Mouse (Mus musculus): ENCODE measurements at regions not wholly inside any gene's neighbourhood (a gene's known extent, or its start where the extent isn't known, plus 50 kb on each side); places are given as distances from the start of the nearest gene placed in this dataset.

DNA sequence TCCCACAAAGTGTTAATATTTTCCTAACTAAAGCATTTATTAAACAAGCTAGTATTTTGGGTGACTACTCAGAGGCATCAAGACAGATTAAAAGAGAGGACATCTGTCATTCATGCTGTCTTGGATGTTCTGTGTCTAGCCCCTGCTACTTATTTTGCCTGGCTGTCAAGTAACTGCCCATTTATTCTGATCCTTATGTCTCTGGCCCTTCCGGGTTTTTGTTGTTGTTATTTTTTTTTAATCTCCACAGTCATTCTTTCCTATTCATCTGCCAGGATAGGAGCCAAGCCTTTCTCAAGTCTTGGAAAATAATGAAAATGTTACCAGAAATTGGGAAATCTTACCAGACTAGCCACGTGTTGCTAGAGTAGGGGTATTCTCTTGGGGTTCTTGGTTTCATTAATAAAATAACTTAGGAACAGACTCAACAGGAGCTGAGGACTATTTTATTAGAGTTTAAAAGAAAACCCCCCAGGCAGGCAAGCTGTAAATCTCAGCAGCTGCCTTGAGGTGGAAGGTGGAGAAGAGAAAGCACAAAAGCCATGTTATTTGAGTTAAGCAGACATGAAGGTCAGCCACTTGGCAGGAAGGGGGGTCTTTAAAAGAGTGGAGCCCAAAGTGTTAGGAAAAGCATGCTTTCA is 209.1 kb upstream of the Gm10295 start (continued):
- no peak for TF ChIP-seq BHLHE40 (IDR thresholded peaks at IDR 0.05; ENCODE audit: low read depth, low read length)

DNA sequence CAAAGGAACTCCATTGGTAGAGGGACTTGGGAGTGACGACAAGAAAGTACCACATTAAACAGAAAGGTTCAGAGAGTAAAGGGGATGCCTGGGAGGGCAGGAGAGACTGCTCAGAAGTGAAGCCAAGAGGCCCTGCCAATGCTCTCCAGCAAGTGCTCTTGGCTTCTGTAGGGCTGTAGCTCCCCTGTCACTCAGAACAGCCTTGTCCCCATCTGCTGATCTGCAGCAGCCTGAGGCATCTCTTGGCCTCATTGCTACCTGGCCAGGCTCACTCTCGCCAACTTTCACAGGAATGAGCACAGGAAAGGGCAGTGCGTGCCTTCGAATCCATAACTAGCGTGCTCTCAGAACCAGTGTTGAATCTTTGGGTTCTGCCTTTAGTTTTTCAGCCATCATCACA is 205.2 kb upstream of the Gm10295 start:
- Histone ChIP-seq H3K4me1 (ENCODE audit: control insufficient read depth in 1 of 2, insufficient read depth in 2 of 2) (no peaks in the 10 kb centered on the region), H3K9me3 (replicated peaks; ENCODE audit: low read length) (peaks cover 34% of the 10 kb centered on the region), H3K9ac (ENCODE audit: insufficient read depth, low read depth) (no peak overlapping the region), H3K27ac (ENCODE audit: insufficient read depth, low read depth) (no peak overlapping the region), H3K79me2 (replicated peaks; ENCODE audit: control insufficient read depth, extremely low read depth, insufficient read depth, poor library complexity, severe bottlenecking) (no peaks in the 10 kb centered on the region), H3K4me3 (replicated peaks in 1 of 3; ENCODE audit: low read depth in 2 of 3, low read length in 2 of 3, poor library complexity in 1 of 3) (no peak overlapping the region), H3K36me3 (replicated peaks in 1 of 2; ENCODE audit: control insufficient read depth in 1 of 2, insufficient read depth in 1 of 2, low read length in 1 of 2) (no peaks in the 10 kb centered on the region), H3K4me2 (ENCODE audit: insufficient read depth, low read depth, poor library complexity, severe bottlenecking) (no peak overlapping the region), H3K27me3 (replicated peaks) (no peaks in the 10 kb centered on the region)
- no peak for DNase-seq (ENCODE audit: extremely low read depth)
- in situ Hi-C loops (cut with MboI; ENCODE audit: low pct_ligation_motif_present, low pct_unique_long_range_greater_than_20kb, low sequenced_read_pairs) (no loop called here), dilution Hi-C loops (cut with MboI; ENCODE audit: extremely low pct_ligation_motif_present, extremely low pct_unique_long_range_greater_than_20kb, low sequenced_read_pairs) (no loop called here)
- TF ChIP-seq MAZ (IDR thresholded peaks at IDR 0.05; ENCODE audit: low read depth, low read length) (no peak), MAX (IDR thresholded peaks at IDR 0.05; ENCODE audit: low read length) (no peak), GABPA (IDR thresholded peaks at IDR 0.05; ENCODE audit: insufficient replicate concordance, low read depth, low read length) (no peak), NRF1 (IDR thresholded peaks at IDR 0.05; ENCODE audit: low read depth, low read length) (no peak), MEF2A (IDR thresholded peaks at IDR 0.05; ENCODE audit: borderline replicate concordance, low read depth, low read length) (no peak), CHD1 (IDR thresholded peaks at IDR 0.05; ENCODE audit: low read depth, low read length) (no peak), POLR2AphosphoS2 (IDR thresholded peaks at IDR 0.05; ENCODE audit: low read depth, low read length) (no peak), USF1 (IDR thresholded peaks at IDR 0.05; ENCODE audit: low read depth, low read length) (no peak), SMC3 (IDR thresholded peaks at IDR 0.05; ENCODE audit: low read depth, low read length) (no peak), ZMIZ1 (IDR thresholded peaks at IDR 0.05; ENCODE audit: low read depth, low read length) (no peak), NELFE (IDR thresholded peaks at IDR 0.05; ENCODE audit: low read depth, low read length) (no peak), MYC (IDR thresholded peaks at IDR 0.05; ENCODE audit: low read depth, low read length) (no peak), USF2 (conservative IDR thresholded peaks at IDR 0.05; ENCODE audit: low read depth, low read length) (no peak), TCF12 (IDR thresholded peaks at IDR 0.05; ENCODE audit: low read depth, low read length) (no peak), PAX5 (IDR thresholded peaks at IDR 0.05; ENCODE audit: low read length) (no peak), POLR2A (IDR thresholded peaks at IDR 0.05; ENCODE audit: low read depth, low read length) (no peak)

DNA sequence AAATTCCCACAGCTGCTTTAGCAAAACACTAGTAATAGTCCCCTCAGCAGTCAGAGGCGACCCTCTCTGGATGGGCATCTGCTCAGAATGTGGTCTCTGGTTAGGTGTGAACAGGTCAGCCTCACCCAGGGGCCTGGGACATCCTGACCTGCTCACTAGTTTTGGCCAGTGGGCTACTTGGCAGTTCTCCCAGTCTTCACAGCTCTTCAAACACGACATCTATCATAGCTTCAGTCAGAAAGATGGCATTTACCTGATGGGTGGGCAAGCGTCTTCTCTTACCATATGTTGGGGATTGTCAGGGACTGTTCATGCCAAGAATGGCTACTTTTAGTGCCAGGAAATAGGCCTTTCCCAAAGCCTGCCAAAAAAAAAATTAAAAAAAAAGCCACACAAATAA is 204.2 kb upstream of the Gm10295 start:
- no peak overlapping the region for H3K27ac ChIP-seq (ENCODE audit: insufficient read depth, low read depth)
- H3K36me3 ChIP-seq (replicated peaks in 1 of 2; ENCODE audit: control insufficient read depth in 1 of 2, insufficient read depth in 1 of 2, low read length in 1 of 2) = no peaks in the 10 kb centered on the region
- no peak for DNase-seq (ENCODE audit: extremely low read depth)
- no peaks in the 10 kb centered on the region for H3K4me1 ChIP-seq (ENCODE audit: control insufficient read depth in 1 of 2, insufficient read depth in 2 of 2)
- in situ Hi-C loops (cut with MboI; ENCODE audit: low pct_ligation_motif_present, low pct_unique_long_range_greater_than_20kb, low sequenced_read_pairs) = no loop called here
- H3K27me3 ChIP-seq (replicated peaks) = no peaks in the 10 kb centered on the region
- no peak for TF ChIP-seq IRF4 (IDR thresholded peaks at IDR 0.05; ENCODE audit: low read depth, low read length)
- no peak for TF ChIP-seq RCOR1 (conservative IDR thresholded peaks at IDR 0.05; ENCODE audit: low read depth, low read length)
- no peak for TF ChIP-seq USF1 (IDR thresholded peaks at IDR 0.05; ENCODE audit: low read depth, low read length)
- no peak for TF ChIP-seq POLR2A (IDR thresholded peaks at IDR 0.05; ENCODE audit: low read depth, low read length)
- no peak for TF ChIP-seq TBP (conservative IDR thresholded peaks at IDR 0.05; ENCODE audit: low read depth, low read length)
- no peak for TF ChIP-seq E2F4 (IDR thresholded peaks at IDR 0.05; ENCODE audit: insufficient replicate concordance, low read depth, low read length)
- no peaks in the 10 kb centered on the region for H3K79me2 ChIP-seq (replicated peaks; ENCODE audit: control insufficient read depth, extremely low read depth, insufficient read depth, poor library complexity, severe bottlenecking)
- H3K9me3 ChIP-seq (replicated peaks; ENCODE audit: low read length) = peaks cover 25% of the 10 kb centered on the region
- H3K9ac ChIP-seq (ENCODE audit: insufficient read depth, low read depth) = no peak overlapping the region
- dilution Hi-C loops (cut with MboI; ENCODE audit: extremely low pct_ligation_motif_present, extremely low pct_unique_long_range_greater_than_20kb, low sequenced_read_pairs) = no loop called here
- H3K4me3 ChIP-seq (replicated peaks in 1 of 3; ENCODE audit: low read depth in 2 of 3, low read length in 2 of 3, poor library complexity in 1 of 3) = no peak overlapping the region
- H3K4me2 ChIP-seq (ENCODE audit: insufficient read depth, low read depth, poor library complexity, severe bottlenecking) = no peak overlapping the region

Measured in CH12.LX (cell line).